Mouse (Mus musculus): ENCODE measurements at regions not wholly inside any gene's neighbourhood (a gene's known extent, or its start where the extent isn't known, plus 50 kb on each side); places are given as distances from the start of the nearest gene placed in this dataset.

- Histone ChIP-seq H3K4me1 (ENCODE audit: control insufficient read depth, insufficient read depth) (no peaks in the 10 kb centered on the region), H3K27me3 (ENCODE audit: control insufficient read depth, insufficient read depth, low read length) (no peaks in the 10 kb centered on the region), H3K4me2 (ENCODE audit: low read depth, low read length) (no peak overlapping the region), H3K9me3 (replicated peaks; ENCODE audit: control insufficient read depth, low read length) (no peaks in the 10 kb centered on the region), H3K27ac (ENCODE audit: low read depth) (no peak overlapping the region), H3K36me3 (replicated peaks; ENCODE audit: control insufficient read depth, insufficient read depth, low read length) (no peaks in the 10 kb centered on the region), H3K9ac (replicated peaks; ENCODE audit: low read depth, low read length) (no peak overlapping the region), H3K4me3 (ENCODE audit: low read depth, low read length) (no peak overlapping the region)
- no peak for DNase-seq (ENCODE audit: low spot score)
- TF ChIP-seq EP300 (IDR thresholded peaks at IDR 0.05; ENCODE audit: low read depth) (no peak), CTCF (IDR thresholded peaks at IDR 0.05; ENCODE audit: low read depth) (no peak)
- no peak for ATAC-seq (ENCODE audit: insufficient read depth, low read depth)
Observed at GRCm38 (mm10) chr8:7206596-7206995, 1454.4 kb downstream of the Efnb2 start.

GRCm38 (mm10) chr8:7205086-7205485 lies 1456.0 kb downstream of the Efnb2 start:
- Histone ChIP-seq H3K27ac (ENCODE audit: low read depth) (no peak overlapping the region), H3K9me3 (replicated peaks; ENCODE audit: control insufficient read depth, low read length) (no peaks in the 10 kb centered on the region), H3K4me3 (ENCODE audit: low read depth, low read length) (no peak overlapping the region), H3K4me2 (ENCODE audit: low read depth, low read length) (no peak overlapping the region), H3K4me1 (ENCODE audit: control insufficient read depth, insufficient read depth) (no peaks in the 10 kb centered on the region), H3K9ac (replicated peaks; ENCODE audit: low read depth, low read length) (no peak overlapping the region), H3K36me3 (replicated peaks; ENCODE audit: control insufficient read depth, insufficient read depth, low read length) (no peaks in the 10 kb centered on the region), H3K27me3 (ENCODE audit: control insufficient read depth, insufficient read depth, low read length) (no peaks in the 10 kb centered on the region)
- TF ChIP-seq EP300 (IDR thresholded peaks at IDR 0.05; ENCODE audit: low read depth) (no peak), CTCF (IDR thresholded peaks at IDR 0.05; ENCODE audit: low read depth) (no peak)
- ATAC-seq (ENCODE audit: insufficient read depth, low read depth): no peak
- 72% methylated on average over 4 of the region's 4 CpGs for WGBS
- no peak for DNase-seq (ENCODE audit: low spot score)

GRCm38 (mm10) chr8:7190726-7191125 lies 1470.3 kb downstream of the Efnb2 start:
- H3K36me3 ChIP-seq (replicated peaks; ENCODE audit: control insufficient read depth, insufficient read depth, low read length): no peaks in the 10 kb centered on the region
- ATAC-seq (ENCODE audit: insufficient read depth, low read depth): no peak

GRCm38 (mm10) chr8:7163361-7163760 lies 1497.7 kb downstream of the Efnb2 start:
- Histone ChIP-seq H3K36me3 (replicated peaks; ENCODE audit: control insufficient read depth, insufficient read depth, low read length) (no peaks in the 10 kb centered on the region), H3K4me1 (ENCODE audit: control insufficient read depth, insufficient read depth) (no peaks in the 10 kb centered on the region), H3K27ac (ENCODE audit: low read depth) (no peak overlapping the region), H3K9ac (replicated peaks; ENCODE audit: low read depth, low read length) (no peak overlapping the region), H3K4me2 (ENCODE audit: low read depth, low read length) (no peak overlapping the region), H3K27me3 (ENCODE audit: control insufficient read depth, insufficient read depth, low read length) (no peaks in the 10 kb centered on the region), H3K4me3 (ENCODE audit: low read depth, low read length) (no peak overlapping the region), H3K9me3 (replicated peaks; ENCODE audit: control insufficient read depth, low read length) (no peaks in the 10 kb centered on the region)
- no peak for TF ChIP-seq CTCF (IDR thresholded peaks at IDR 0.05; ENCODE audit: low read depth)
- no peak for TF ChIP-seq EP300 (IDR thresholded peaks at IDR 0.05; ENCODE audit: low read depth)
- 79% methylated on average over 5 of the region's 5 CpGs for WGBS
- DNase-seq (ENCODE audit: low spot score) (no peak), ATAC-seq (ENCODE audit: insufficient read depth, low read depth) (no peak)

More at GRCm38 (mm10) chr8:7190726-7191125, 1470.3 kb downstream of the Efnb2 start:
- no peaks in the 10 kb centered on the region for H3K27me3 ChIP-seq (ENCODE audit: control insufficient read depth, insufficient read depth, low read length)
- no peaks in the 10 kb centered on the region for H3K9me3 ChIP-seq (replicated peaks; ENCODE audit: control insufficient read depth, low read length)
- TF ChIP-seq EP300 (IDR thresholded peaks at IDR 0.05; ENCODE audit: low read depth) (no peak), CTCF (IDR thresholded peaks at IDR 0.05; ENCODE audit: low read depth) (no peak)
- no peak overlapping the region for H3K4me2 ChIP-seq (ENCODE audit: low read depth, low read length)
- H3K4me3 ChIP-seq (ENCODE audit: low read depth, low read length): no peak overlapping the region
- H3K4me1 ChIP-seq (ENCODE audit: control insufficient read depth, insufficient read depth): no peaks in the 10 kb centered on the region
- no peak for DNase-seq (ENCODE audit: low spot score)
- no peak overlapping the region for H3K27ac ChIP-seq (ENCODE audit: low read depth)
- no peak overlapping the region for H3K9ac ChIP-seq (replicated peaks; ENCODE audit: low read depth, low read length)

GRCm38 (mm10) chr8:7131746-7132145 lies 1529.3 kb downstream of the Efnb2 start:
- Histone ChIP-seq H3K9me3 (replicated peaks; ENCODE audit: control insufficient read depth, low read length) (no peaks in the 10 kb centered on the region), H3K4me3 (ENCODE audit: low read depth, low read length) (no peak overlapping the region), H3K27me3 (ENCODE audit: control insufficient read depth, insufficient read depth, low read length) (no peaks in the 10 kb centered on the region), H3K9ac (replicated peaks; ENCODE audit: low read depth, low read length) (no peak overlapping the region), H3K27ac (ENCODE audit: low read depth) (no peak overlapping the region), H3K4me1 (ENCODE audit: control insufficient read depth, insufficient read depth) (no peaks in the 10 kb centered on the region), H3K36me3 (replicated peaks; ENCODE audit: control insufficient read depth, insufficient read depth, low read length) (no peaks in the 10 kb centered on the region), H3K4me2 (ENCODE audit: low read depth, low read length) (peak overlapping the region; percentile 23; the same call in 1 of the 2 replicates)
- WGBS: 41% methylated on average over 4 of the region's 4 CpGs
- no peak for DNase-seq (ENCODE audit: low spot score)
- TF ChIP-seq CTCF (IDR thresholded peaks at IDR 0.05; ENCODE audit: low read depth): no peak
- no peak for TF ChIP-seq EP300 (IDR thresholded peaks at IDR 0.05; ENCODE audit: low read depth)
- no peak for ATAC-seq (ENCODE audit: insufficient read depth, low read depth)

GRCm38 (mm10) chr8:7108849-7109248 lies 1552.2 kb downstream of the Efnb2 start:
- no peak for DNase-seq (ENCODE audit: low spot score)
- no peaks in the 10 kb centered on the region for H3K9me3 ChIP-seq (replicated peaks; ENCODE audit: control insufficient read depth, low read length)
- no peak overlapping the region for H3K4me3 ChIP-seq (ENCODE audit: low read depth, low read length)
- TF ChIP-seq CTCF (IDR thresholded peaks at IDR 0.05; ENCODE audit: low read depth): no peak
- no peak for TF ChIP-seq EP300 (IDR thresholded peaks at IDR 0.05; ENCODE audit: low read depth)
- ATAC-seq (ENCODE audit: insufficient read depth, low read depth): no peak
- H3K36me3 ChIP-seq (replicated peaks; ENCODE audit: control insufficient read depth, insufficient read depth, low read length): no peaks in the 10 kb centered on the region
- H3K4me1 ChIP-seq (ENCODE audit: control insufficient read depth, insufficient read depth): no peaks in the 10 kb centered on the region
- H3K9ac ChIP-seq (replicated peaks; ENCODE audit: low read depth, low read length): no peak overlapping the region
- no peaks in the 10 kb centered on the region for H3K27me3 ChIP-seq (ENCODE audit: control insufficient read depth, insufficient read depth, low read length)
- no peak overlapping the region for H3K27ac ChIP-seq (ENCODE audit: low read depth)
- no peak overlapping the region for H3K4me2 ChIP-seq (ENCODE audit: low read depth, low read length)

All from heart, postnatal 0 days (tissue).